Mouse (Mus musculus): ENCODE data around the gene Slc24a3.

The Slc24a3 gene

GRCm38 (mm10) chr2:145196501-145197042 is 29.0 kb downstream of the Slc24a3 start:
- intact Hi-C loops (cut with DNase I) = no loop called here

DNA sequence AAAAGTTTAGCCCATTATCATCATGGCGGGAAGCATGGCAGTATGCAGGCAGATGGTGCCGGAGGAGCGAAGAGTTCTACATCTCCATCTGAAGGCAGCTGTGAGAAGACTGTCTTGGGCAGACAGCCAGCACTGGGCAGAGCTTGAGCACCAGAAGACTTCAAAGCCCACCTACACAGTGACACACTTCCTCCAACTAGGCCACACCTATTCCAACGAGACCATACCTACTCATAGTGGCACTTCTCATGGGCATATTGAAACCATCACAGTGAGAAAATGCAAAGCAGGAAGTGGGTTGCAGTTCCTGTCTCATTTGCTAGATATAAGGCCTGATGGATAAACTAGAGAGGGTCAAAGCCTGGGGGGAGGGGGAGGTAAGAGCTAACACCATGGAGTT is 29.5 kb downstream of the Slc24a3 start:
- intact Hi-C loops (cut with DNase I) = no loop called here

DNA sequence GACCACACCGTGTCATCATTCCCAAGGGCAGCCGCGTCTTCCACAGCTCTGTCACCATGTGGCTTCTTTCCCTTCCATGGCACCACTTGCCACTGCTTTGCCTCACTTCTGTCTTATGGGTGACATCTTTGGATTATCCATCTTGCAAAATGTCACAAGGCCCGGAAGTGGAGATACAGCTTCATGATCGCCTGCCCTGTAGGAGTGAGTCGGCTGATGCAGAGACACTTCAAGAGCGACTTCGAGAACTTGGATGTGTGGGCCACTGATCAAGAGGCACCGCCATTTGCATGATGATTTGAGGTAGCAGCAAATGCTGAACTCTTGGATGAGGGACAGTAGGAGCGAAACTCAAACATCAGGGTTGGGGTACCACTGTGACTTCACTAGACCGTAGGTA is 46.0 kb downstream of the Slc24a3 start:
- intact Hi-C loops (cut with DNase I) = no loop called here

- intact Hi-C loops (cut with DNase I) = no loop called here
Observed at GRCm38 (mm10) chr2:145214086-145214831, 46.7 kb downstream of the Slc24a3 start.

DNA sequence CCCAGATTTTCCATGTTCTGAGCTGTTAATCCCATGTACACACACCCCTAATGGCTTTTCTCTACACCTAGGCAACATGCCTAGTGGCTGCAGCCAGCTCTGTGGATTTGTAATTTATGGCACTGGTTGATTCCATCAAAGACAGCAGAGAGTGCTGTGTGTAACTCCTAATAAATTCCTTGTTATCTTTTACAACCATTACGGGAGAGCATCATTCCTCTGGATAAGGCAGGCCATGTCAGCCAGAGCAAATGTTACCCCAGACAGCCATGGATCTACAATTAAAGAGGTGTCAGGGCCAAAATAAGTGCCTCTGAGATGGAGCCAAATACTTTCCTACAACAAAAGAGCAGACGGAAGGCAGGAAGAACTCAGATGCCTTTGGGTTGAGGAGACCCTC is 49.0 kb downstream of the Slc24a3 start:
- intact Hi-C loops (cut with DNase I) = no loop called here

DNA sequence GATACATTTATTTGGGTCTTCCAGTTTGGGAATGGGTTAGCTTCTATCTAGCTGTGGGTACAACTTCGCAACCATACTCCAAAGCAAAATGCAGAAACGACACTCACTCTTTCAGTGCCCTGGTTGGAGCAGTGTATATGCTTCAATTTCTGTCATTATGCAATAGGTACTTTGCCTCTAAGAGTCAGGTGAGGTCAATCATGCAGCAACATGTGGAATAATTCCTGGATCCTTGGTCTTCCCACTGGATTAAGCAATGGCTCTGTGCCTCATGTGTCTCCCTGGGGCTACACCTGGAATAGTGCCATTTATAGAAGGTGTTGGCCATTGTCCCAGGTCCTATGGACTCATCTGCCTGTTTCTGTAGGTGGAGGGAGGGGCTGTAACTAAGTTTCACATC is 49.9 kb downstream of the Slc24a3 start:
- intact Hi-C loops (cut with DNase I) = no loop called here

- intact Hi-C loops (cut with DNase I) = no loop called here
Observed at GRCm38 (mm10) chr2:145219246-145219645, 51.7 kb downstream of the Slc24a3 start.

DNA sequence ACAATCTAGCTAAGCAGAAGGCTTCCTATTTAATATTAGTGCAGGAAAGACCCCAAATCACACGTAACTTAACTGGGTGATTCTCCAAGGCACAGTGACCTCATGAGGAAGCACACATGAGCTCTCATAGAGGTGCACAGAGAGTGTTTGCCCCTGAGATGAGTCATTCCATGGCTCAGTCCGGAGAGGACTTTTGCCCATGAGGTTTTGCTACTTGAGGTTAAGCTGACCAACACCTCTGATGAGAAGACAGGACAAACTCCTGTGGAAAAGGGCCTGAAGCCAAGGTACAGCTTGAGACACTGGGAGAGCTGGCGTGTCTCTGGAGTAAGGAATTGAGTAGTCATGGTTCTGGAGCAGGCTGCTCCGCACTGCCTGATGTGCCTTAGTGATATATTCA is 56.1 kb downstream of the Slc24a3 start:
- intact Hi-C loops (cut with DNase I) = no loop called here

GRCm38 (mm10) chr2:145225640-145226039 is 58.1 kb downstream of the Slc24a3 start:
- intact Hi-C loops (cut with DNase I) = no loop called here

DNA sequence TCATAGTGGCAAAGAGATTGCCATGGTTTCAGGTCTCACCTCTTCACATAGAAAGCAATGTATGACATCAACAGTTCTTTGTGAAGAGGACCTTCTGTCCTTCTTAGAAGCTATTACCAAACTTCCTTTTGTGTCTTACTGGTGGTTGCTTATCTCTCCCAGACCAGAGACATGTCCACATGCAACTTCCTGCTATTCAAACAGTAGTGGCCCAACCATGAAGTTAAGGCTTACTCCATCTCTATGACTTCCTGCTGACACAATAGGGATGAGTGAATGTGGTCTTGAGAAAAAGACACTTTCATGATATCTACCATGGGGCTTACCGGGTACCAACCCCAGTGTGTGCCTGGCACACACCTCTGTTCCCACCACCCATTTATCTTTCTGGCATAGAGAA is 58.5 kb downstream of the Slc24a3 start:
- intact Hi-C loops (cut with DNase I) = no loop called here

DNA sequence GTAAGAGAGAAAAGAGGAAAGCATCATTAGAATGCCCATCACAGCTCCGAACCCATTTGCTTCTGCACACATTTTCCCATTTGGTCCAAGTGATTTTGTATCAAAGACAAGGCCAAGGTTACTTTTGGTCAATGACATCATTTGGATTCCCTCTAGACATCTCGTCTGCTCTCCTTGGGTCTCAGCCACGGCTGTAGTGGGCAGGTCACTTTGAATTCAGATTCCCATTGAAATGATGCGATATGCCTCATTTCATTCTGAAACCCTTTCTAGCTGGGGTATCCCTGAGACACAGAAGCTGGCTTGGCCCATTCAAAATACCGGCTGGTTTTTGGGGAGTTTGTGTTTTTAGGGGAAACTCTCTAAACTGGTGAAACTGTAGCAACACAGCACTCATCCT is 59.8 kb downstream of the Slc24a3 start:
- intact Hi-C loops (cut with DNase I) = no loop called here

DNA sequence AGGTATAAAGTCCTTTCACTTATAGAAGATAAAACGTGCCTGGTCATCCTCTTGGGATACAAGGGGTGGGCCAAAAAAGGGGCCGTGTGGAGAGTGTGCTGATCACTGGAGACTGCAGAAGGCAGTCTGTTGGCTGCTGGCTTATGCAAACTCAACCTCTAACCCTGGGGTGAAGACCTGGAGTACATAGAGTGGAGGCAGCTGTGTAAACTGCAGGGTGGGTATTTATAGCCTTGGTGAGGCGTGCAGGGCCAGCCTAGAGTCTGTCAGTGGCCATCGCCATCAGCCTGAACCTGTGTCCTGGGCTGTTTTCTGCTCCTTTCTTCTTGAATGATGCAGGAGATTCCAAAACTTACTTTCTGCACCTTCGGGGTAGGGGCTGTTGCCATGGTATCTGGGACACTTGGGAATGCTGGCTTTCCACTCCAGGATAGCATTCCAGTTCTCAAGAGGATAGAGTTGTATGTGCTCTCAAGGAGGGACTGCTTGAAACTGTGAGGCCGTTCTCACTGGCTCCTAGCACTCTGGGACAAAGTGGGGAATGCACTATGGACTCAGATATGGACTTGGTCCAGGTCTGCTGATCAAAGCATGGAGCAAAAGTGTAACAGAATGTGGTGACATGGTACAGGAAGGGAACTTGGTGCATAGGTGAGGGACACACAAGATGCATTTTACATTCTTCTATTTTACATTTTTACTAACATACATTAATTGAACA is 65.4 kb downstream of the Slc24a3 start:
- intact Hi-C loops (cut with DNase I) = no loop called here

DNA sequence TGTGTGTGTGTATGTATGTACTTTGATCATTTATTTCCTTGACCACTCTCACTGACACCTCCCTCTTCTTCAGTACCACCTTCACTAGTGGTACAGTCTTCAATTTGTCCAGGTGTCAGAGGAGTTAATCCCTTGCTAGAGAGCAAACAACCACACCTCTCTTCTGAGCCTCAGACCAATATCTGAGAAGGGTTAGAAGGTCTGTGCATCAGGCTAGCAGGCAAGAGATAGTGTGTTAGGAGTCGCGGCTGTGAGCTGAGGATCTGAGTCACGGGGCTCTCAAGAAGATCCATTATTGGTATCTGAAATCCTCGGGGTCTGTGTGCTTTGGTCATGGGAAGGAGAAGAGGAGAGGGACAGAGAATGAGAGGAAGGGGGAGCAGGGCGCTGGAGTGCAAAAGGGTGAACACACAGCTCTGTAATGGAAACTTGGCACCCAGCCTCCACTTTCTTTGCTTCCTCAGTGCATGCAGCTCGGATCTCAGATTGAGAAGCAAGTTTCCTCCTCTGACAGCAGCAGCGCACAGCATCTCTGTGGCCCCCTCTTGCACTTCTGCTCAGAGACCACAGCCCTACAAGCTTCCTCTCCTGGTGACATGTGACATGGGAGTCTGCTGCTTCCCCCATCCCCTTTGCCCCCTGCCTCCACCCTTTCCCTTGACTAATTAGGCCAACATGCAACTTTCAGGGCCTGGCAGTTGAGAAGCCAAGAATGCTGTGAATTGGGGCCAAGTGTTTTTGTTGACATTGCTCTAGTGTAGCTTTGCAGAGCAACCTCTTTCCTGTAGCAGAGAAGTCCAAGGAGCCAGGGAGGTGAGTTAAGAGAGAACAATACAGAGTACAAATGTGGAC is 66.2 kb downstream of the Slc24a3 start:
- intact Hi-C loops (cut with DNase I) = no loop called here

GRCm38 (mm10) chr2:145246384-145246783 is 78.8 kb downstream of the Slc24a3 start:
- intact Hi-C loops (cut with DNase I) = no loop called here

GRCm38 (mm10) chr2:145248185-145248584 is 80.6 kb downstream of the Slc24a3 start:
- intact Hi-C loops (cut with DNase I) = no loop called here

GRCm38 (mm10) chr2:145257332-145257731 is 89.8 kb downstream of the Slc24a3 start:
- intact Hi-C loops (cut with DNase I) = no loop called here

- intact Hi-C loops (cut with DNase I) = no loop called here
Observed at GRCm38 (mm10) chr2:145257855-145258254, 90.3 kb downstream of the Slc24a3 start.

DNA sequence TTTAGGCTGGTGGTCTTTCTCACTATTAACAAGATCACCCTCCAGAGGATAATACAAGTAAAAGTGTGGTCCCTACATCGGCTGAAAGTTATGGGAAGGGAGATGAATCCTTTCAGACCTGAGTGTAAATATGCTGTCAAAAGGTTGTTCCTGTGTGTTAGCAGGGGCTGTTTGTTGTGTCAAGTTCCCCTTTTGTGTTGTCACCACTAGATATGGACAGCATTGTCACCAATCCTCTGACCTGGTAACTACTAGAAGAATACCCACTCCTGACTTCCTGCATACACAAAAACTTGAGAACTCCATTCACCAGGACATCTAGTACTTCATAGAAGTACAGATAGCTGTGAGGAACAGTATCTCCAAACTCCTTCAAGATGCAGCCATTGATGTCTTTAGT is 93.0 kb downstream of the Slc24a3 start:
- intact Hi-C loops (cut with DNase I) = no loop called here

GRCm38 (mm10) chr2:145262153-145262552 is 94.6 kb downstream of the Slc24a3 start:
- intact Hi-C loops (cut with DNase I) = no loop called here

- intact Hi-C loops (cut with DNase I) = no loop called here
Observed at GRCm38 (mm10) chr2:145266723-145267122, 99.2 kb downstream of the Slc24a3 start.

DNA sequence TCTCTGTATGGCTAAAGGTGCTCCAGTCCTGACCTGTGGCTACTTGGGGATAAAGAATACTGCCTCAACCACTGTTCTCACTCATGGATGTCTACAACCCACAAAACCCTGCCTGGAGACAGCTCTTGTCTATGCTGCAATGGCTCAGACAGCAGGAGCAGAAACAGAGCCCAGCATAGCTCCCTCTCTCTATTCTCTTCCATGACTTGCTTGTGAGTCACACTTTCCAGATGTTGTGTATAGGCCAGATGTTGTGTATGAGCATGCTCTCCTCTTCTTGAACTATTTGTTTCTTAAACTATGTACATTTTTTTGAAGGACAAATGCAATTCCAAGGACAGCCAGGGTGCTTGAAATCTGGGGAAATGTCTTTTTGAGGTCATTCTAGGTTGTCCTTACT is 101.4 kb downstream of the Slc24a3 start:
- intact Hi-C loops (cut with DNase I) = no loop called here

DNA sequence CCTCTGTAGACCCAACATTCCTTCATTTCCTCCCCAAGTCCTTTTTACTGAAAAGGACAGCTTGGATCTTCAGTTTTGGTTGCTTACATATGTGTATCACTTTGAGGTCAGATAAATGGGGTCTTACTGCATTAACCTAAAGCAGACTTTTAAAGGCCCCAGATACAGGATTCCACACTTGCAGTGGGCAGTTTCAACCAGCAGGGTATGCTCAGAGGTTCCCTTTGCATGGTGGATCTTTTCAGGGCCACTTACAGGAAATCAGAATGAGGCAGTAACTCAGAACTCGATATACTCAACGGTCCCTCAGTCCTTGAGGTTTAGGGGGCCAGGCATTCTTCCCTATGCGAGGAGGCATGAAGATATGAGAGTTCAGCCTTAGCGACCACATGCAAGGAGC is 101.9 kb downstream of the Slc24a3 start:
- intact Hi-C loops (cut with DNase I) = no loop called here
